Mouse (Mus musculus) testis, adult 2 months (tissue): ENCODE data around the gene Galnt17. TPM values are rescaled to one million over a fixed set of nuclear protein-coding genes. Genes with fewer than 3 reads are reported as not detected.
A peak's percentile ranks its signal among the peaks of the same experiment; 100 is the strongest.

ENCODE experiments used
- H3K27ac ChIP-seq: fragments of 200-500 bp; 2 replicates; pipeline ENCODE4 v1.5.1; 2012; ENCODE audit warnings: low read depth, low read length; ENCODE audit not compliant: control insufficient read depth, insufficient read depth
- H3K27me3 ChIP-seq: fragments of 200-500 bp; 2 replicates; pipeline ENCODE4 v1.6.1; 2012; ENCODE audit warnings: mild to moderate bottlenecking, low read length, moderate library complexity; ENCODE audit not compliant: control insufficient read depth, insufficient read depth
- H3K36me3 ChIP-seq: fragments of 200-500 bp; 2 replicates; pipeline ENCODE4 v1.6.1; 2012; ENCODE audit warnings: mild to moderate bottlenecking, low read length; ENCODE audit not compliant: control insufficient read depth, insufficient read depth
- H3K4me1 ChIP-seq: fragments of 200-500 bp; 2 replicates; pipeline ENCODE4 v1.6.1; 2012; ENCODE audit warnings: low read length; ENCODE audit not compliant: control insufficient read depth, insufficient read depth
- H3K4me3 ChIP-seq: fragments of 200-500 bp; 2 replicates; pipeline ENCODE4 v1.5.1; 2012; ENCODE audit warnings: low read depth, mild to moderate bottlenecking, low read length, moderate library complexity, mixed read lengths; ENCODE audit not compliant: control insufficient read depth
- CTCF ChIP-seq: fragments of 200-500 bp; IDR thresholded peaks from 2 replicates; pipeline ENCODE4 v1.5.1; 2012; ENCODE audit warnings: low read depth, mild to moderate bottlenecking, inconsistent platforms, low read length, moderate library complexity; ENCODE audit not compliant: control insufficient read depth, insufficient read depth, insufficient replicate concordance
- POLR2A ChIP-seq: fragments of 200-500 bp; IDR thresholded peaks from 2 replicates; pipeline ENCODE4 v1.6.1; 2012; ENCODE audit warnings: low read depth, mild to moderate bottlenecking, inconsistent platforms, low read length, moderate library complexity; ENCODE audit not compliant: control insufficient read depth
- polyA plus RNA-seq: library from polyadenylated mRNA; depleted of rRNA; stranded (reverse); fragments of >200 nt; gene quantifications from 2 replicates; pipeline ENCODE4 v1.2.3, GENCODE M21; 2012

The Galnt17 gene
- polyA plus RNA-seq, 1 experiment = 0.95 TPM

- no peaks in the 10 kb centered on the region for H3K36me3 ChIP-seq
- H3K27ac ChIP-seq = no peak overlapping the region
- no peaks in the 10 kb centered on the region for H3K27me3 ChIP-seq
- TF ChIP-seq POLR2A = no peak
- no peak for TF ChIP-seq CTCF
- H3K4me1 ChIP-seq = no peaks in the 10 kb centered on the region
- no peak overlapping the region for H3K4me3 ChIP-seq
These were observed 288.8 kb downstream of the Galnt17 start for GRCm38 (mm10) chr5:131019346-131019965.

GRCm38 (mm10) chr5:131016066-131016465 is 292.2 kb downstream of the Galnt17 start:
- H3K27ac ChIP-seq = no peak overlapping the region
- H3K4me1 ChIP-seq = no peaks in the 10 kb centered on the region
- no peak for TF ChIP-seq CTCF
- no peak for TF ChIP-seq POLR2A
- no peaks in the 10 kb centered on the region for H3K27me3 ChIP-seq
- no peaks in the 10 kb centered on the region for H3K36me3 ChIP-seq
- H3K4me3 ChIP-seq = no peak overlapping the region

- no peaks in the 10 kb centered on the region for H3K4me1 ChIP-seq
- no peak overlapping the region for H3K27ac ChIP-seq
- H3K36me3 ChIP-seq = no peaks in the 10 kb centered on the region
- TF ChIP-seq POLR2A (no peak), CTCF (no peak)
- H3K27me3 ChIP-seq = no peaks in the 10 kb centered on the region
- no peak overlapping the region for H3K4me3 ChIP-seq
These were observed 293.0 kb downstream of the Galnt17 start for GRCm38 (mm10) chr5:131015341-131015740.

- Histone ChIP-seq H3K27me3 (no peaks in the 10 kb centered on the region), H3K4me1 (no peaks in the 10 kb centered on the region), H3K4me3 (no peak overlapping the region), H3K27ac (no peak overlapping the region), H3K36me3 (no peaks in the 10 kb centered on the region)
- no peak for TF ChIP-seq CTCF
- no peak for TF ChIP-seq POLR2A
These were observed 294.5 kb downstream of the Galnt17 start for GRCm38 (mm10) chr5:131013816-131014215.

GRCm38 (mm10) chr5:131013101-131013500 is 295.2 kb downstream of the Galnt17 start:
- no peak overlapping the region for H3K27ac ChIP-seq
- TF ChIP-seq POLR2A (no peak), CTCF (no peak)
- no peaks in the 10 kb centered on the region for H3K4me1 ChIP-seq
- H3K36me3 ChIP-seq = no peaks in the 10 kb centered on the region
- no peaks in the 10 kb centered on the region for H3K27me3 ChIP-seq
- no peak overlapping the region for H3K4me3 ChIP-seq

GRCm38 (mm10) chr5:131009510-131009909 is 298.8 kb downstream of the Galnt17 start:
- TF ChIP-seq CTCF (peak; percentile 75; the same call in 1 of the 2 replicates), POLR2A (no peak)
- no peaks in the 10 kb centered on the region for H3K36me3 ChIP-seq
- no peaks in the 10 kb centered on the region for H3K27me3 ChIP-seq
- H3K4me1 ChIP-seq = no peaks in the 10 kb centered on the region
- H3K4me3 ChIP-seq = no peak overlapping the region
- no peak overlapping the region for H3K27ac ChIP-seq

GRCm38 (mm10) chr5:131008507-131008906 is 299.8 kb downstream of the Galnt17 start:
- TF ChIP-seq POLR2A (no peak), CTCF (no peak)
- no peaks in the 10 kb centered on the region for H3K36me3 ChIP-seq
- H3K27ac ChIP-seq = no peak overlapping the region

More at GRCm38 (mm10) chr5:131008507-131008906, 299.8 kb downstream of the Galnt17 start:
- H3K4me3 ChIP-seq = no peak overlapping the region
- no peaks in the 10 kb centered on the region for H3K27me3 ChIP-seq
- no peaks in the 10 kb centered on the region for H3K4me1 ChIP-seq
